In the genomic region with DNA sequence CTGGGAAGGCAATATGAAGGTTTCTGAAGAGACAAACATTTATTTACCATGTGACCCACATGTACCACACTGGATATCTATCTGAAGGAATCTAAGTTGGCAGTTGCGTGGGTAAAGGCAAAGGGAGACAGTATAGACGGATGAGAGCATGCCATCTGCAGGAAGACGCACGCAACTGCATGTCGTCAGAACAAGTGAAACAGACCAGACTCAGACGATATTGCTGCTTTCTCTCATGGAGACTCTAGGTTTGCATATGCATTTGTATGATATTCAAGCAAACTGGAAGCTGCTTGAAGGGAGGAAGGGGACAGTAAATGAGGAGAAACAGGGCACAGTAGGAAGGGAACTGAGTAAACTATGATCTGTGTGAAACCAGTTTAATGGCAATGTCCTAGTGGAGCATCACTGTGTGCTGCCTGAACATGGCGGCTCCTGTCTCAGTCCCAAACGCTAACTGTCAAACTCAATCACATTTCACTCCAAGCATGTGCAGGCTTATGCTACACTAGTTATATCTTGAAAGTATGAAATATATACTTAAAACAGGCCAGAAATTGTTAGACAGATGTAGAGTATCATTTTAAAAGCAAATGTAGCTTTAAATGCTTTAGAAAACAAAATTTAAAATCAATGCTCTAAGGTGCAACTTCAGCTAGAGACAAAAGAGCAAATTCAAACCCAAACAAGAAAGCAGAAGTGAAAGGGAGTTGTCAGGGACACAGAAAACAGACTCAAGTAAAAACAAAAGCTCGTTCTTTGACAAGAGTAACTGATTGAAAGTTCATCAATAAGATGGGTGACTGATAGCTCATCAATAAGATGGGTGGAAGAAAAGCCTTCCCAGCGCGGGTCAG, we compare ENCODE assay signal across 9 mouse cellular contexts. TPM values are rescaled to one million over a fixed set of nuclear protein-coding genes. Genes with fewer than 3 reads are reported as not detected.
DNase-seq lines count a peak whose midpoint lies in the region; ATAC-seq and TF ChIP-seq lines count a peak whose summit lies in the region.
"Had no signal": no experiment of that assay in that cellular context is flagged by ENCODE, and none has a peak within 500 bp of the region (broad histone marks: within the 10 kb centered on the region; RNA-seq: fewer than 3 reads in every experiment).

No protein-coding gene starts in this region.

- no peak overlapping the region for H3K9ac ChIP-seq in ES-E14 (ENCODE audit: insufficient read depth, low read depth, low read length, poor library complexity, severe bottlenecking)
- H3K9ac ChIP-seq in lung, embryonic 14.5 days: no peak overlapping the region
- H3K9ac ChIP-seq: limb, embryonic 12.5 days had no signal

- H3K27me3 ChIP-seq in kidney, adult 2 months (replicated peaks; ENCODE audit: control insufficient read depth, insufficient read depth, low read length): no peaks in the 10 kb centered on the region
- H3K27me3 ChIP-seq in lung, embryonic 14.5 days (ENCODE audit: insufficient read depth, low read length): no peaks in the 10 kb centered on the region
- no peaks in the 10 kb centered on the region for H3K27me3 ChIP-seq in forebrain, embryonic 10.5 days (ENCODE audit: poor library complexity, severe bottlenecking)
- H3K27me3 ChIP-seq: limb, embryonic 12.5 days had no signal

- H3K4me3 ChIP-seq in kidney, adult 2 months (ENCODE audit: insufficient read depth, low read depth, low read length): no peak overlapping the region
- H3K4me3 ChIP-seq in ES-E14 (ENCODE audit: insufficient read depth in 1 of 2, low read depth in 1 of 2, low read length in 2 of 2, poor library complexity in 1 of 2, severe bottlenecking in 1 of 2): no peak overlapping the region
- no peak overlapping the region for H3K4me3 ChIP-seq in lung, embryonic 14.5 days (ENCODE audit: low read depth, low read length)
- no peak overlapping the region for H3K4me3 ChIP-seq in forebrain, embryonic 10.5 days
- H3K4me3 ChIP-seq: limb, embryonic 12.5 days had no signal

- no peak overlapping the region for H3K4me2 ChIP-seq in lung, embryonic 14.5 days
- H3K4me2 ChIP-seq: limb, embryonic 12.5 days had no signal

- TF ChIP-seq POLR2A in kidney, adult 2 months (IDR thresholded peaks at IDR 0.05; ENCODE audit: low read depth, low read length): no peak

- in situ Hi-C loops in ES-E14 (cut with MboI; ENCODE audit: low sequenced_read_pairs in 2 of 2, unreplicated experiment in 2 of 2): no loop called here

- H3K36me3 ChIP-seq in kidney, adult 2 months (ENCODE audit: control insufficient read depth, insufficient read depth, low read length): no peaks in the 10 kb centered on the region
- no peaks in the 10 kb centered on the region; the same call in 1 of the 2 replicates for H3K36me3 ChIP-seq in ES-E14 (ENCODE audit: control insufficient read depth, insufficient read depth, low read length, poor library complexity, severe bottlenecking)
- H3K36me3 ChIP-seq in lung, embryonic 14.5 days (ENCODE audit: insufficient read depth): 0 out of 2 replicates have a peak, but pooled peaks cover 14% of the 10 kb centered on the region
- H3K36me3 ChIP-seq in forebrain, embryonic 10.5 days (replicated peaks): peaks cover 91% of the 10 kb centered on the region

- no peaks in the 10 kb centered on the region for H3K4me1 ChIP-seq in kidney, adult 2 months (ENCODE audit: control insufficient read depth, insufficient read depth, low read length)
- H3K4me1 ChIP-seq in ES-E14 (ENCODE audit: control insufficient read depth in 2 of 2, insufficient read depth in 2 of 2, low read length in 2 of 2, poor library complexity in 1 of 2): no peaks in the 10 kb centered on the region
- H3K4me1 ChIP-seq in lung, embryonic 14.5 days (ENCODE audit: insufficient read depth): no peaks in the 10 kb centered on the region
- no peaks in the 10 kb centered on the region for H3K4me1 ChIP-seq in forebrain, embryonic 10.5 days
- H3K4me1 ChIP-seq: limb, embryonic 12.5 days had no signal

- peak; percentile 79 for TF ChIP-seq CTCF in kidney, adult 2 months (conservative IDR thresholded peaks at IDR 0.05; ENCODE audit: insufficient read depth, insufficient read length, low read depth, low read length)
- TF ChIP-seq CTCF in lung, embryonic 14.5 days (IDR thresholded peaks at IDR 0.05; ENCODE audit: low read depth): peak; percentile 70

- no peak overlapping the region for H3K27ac ChIP-seq in kidney, adult 2 months (ENCODE audit: insufficient read depth, low read depth, low read length)
- H3K27ac ChIP-seq in ES-E14 (ENCODE audit: insufficient read depth, low read depth, low read length, poor library complexity, severe bottlenecking): no peak overlapping the region
- H3K27ac ChIP-seq in lung, embryonic 14.5 days (ENCODE audit: low read depth): no peak overlapping the region
- no peak overlapping the region for H3K27ac ChIP-seq in forebrain, embryonic 10.5 days
- H3K27ac ChIP-seq: limb, embryonic 12.5 days had no signal

- WGBS in kidney, adult 2 months: 67% methylated on average over 11 of the region's 11 CpGs
- 61% methylated on average over 11 of the region's 11 CpGs for WGBS in lung, embryonic 14.5 days
- 71% methylated on average over 11 of the region's 11 CpGs for WGBS in forebrain, embryonic 10.5 days

- peak; percentile 10 for DNase-seq in kidney, adult 2 months
- no peak for DNase-seq in kidney, adult 18-20 months
- DNase-seq in ES-E14 (ENCODE audit: low read depth, low spot score): peak; percentile 35
- DNase-seq in c-Kit-positive CD71-positive TER-119-negative erythroid progenitor cells, embryonic 14.5 days (ENCODE audit: low read depth): peak; percentile 51
- peak; percentile 57 for DNase-seq in lung, embryonic 14.5 days
- peak; percentile 79 for DNase-seq in thymus, postnatal 0 days (ENCODE audit: low spot score)
- DNase-seq in urinary bladder, postnatal 4 days (ENCODE audit: low spot score in 2 of 2): no peak
- DNase-seq in forebrain, embryonic 10.5 days (ENCODE audit: extremely low spot score, low spot score): no peak

- no peak for ATAC-seq in lung, embryonic 14.5 days (ENCODE audit: insufficient read depth)

- H3K9me3 ChIP-seq in ES-E14 (ENCODE audit: control insufficient read depth, insufficient read depth, low read depth, low read length): no peaks in the 10 kb centered on the region
- H3K9me3 ChIP-seq in lung, embryonic 14.5 days (ENCODE audit: low read depth, low read length): no peaks in the 10 kb centered on the region
- no peaks in the 10 kb centered on the region for H3K9me3 ChIP-seq in forebrain, embryonic 10.5 days
- H3K9me3 ChIP-seq: limb, embryonic 12.5 days had no signal

TF ChIP-seq in ES-E14, 5 proteins besides CTCF, POLR2A, EP300 and RAD21:
- TF ChIP-seq MAFK (IDR thresholded peaks at IDR 0.05; ENCODE audit: insufficient read depth, low read depth, low read length): no peak
- no peak for TF ChIP-seq HCFC1 (IDR thresholded peaks at IDR 0.05; ENCODE audit: borderline replicate concordance, insufficient read depth, low read length)
- TF ChIP-seq ZNF384 (IDR thresholded peaks at IDR 0.05; ENCODE audit: low read depth, low read length): no peak
- no peak for TF ChIP-seq CHD2 (IDR thresholded peaks at IDR 0.05; ENCODE audit: low read depth, low read length)
- TF ChIP-seq ZC3H11A (IDR thresholded peaks at IDR 0.05; ENCODE audit: borderline replicate concordance, low read depth, low read length): no peak

RNA-seq across cellular contexts. Expression of a gene that starts 24.2 kb away (rescaled TPM):
- 3.0 and 3.4 TPM in 2 replicates for polyA plus RNA-seq in kidney, adult 2 months (2012; rRNA removed)
- 24.9 and 41.5 TPM in 2 replicates for total RNA-seq in ES-E14 (2012; rRNA removed)
- 31.7 and 37.5 TPM in 2 replicates for polyA plus RNA-seq in lung, embryonic 14.5 days (2014; fragmentation: Nextera tagmentation; extraction: Ambion mirVana)
- polyA plus RNA-seq in thymus, postnatal 0 days (2015; fragmentation: Nextera tagmentation; extraction: Ambion mirVana): 30.4 and 32.3 TPM in 2 replicates
- polyA plus RNA-seq in forebrain, embryonic 10.5 days (2016; fragmentation: Nextera tagmentation; extraction: Ambion mirVana): 75.5 and 89.5 TPM in 2 replicates

RNA-seq across cellular contexts. Expression of a gene that starts 30.0 kb away (rescaled TPM):
- 0.07 and 0.11 TPM in 2 replicates for polyA plus RNA-seq in kidney, adult 2 months (2012; rRNA removed)
- total RNA-seq in ES-E14 (2012; rRNA removed): 7.4 and 8.1 TPM in 2 replicates
- 36.8 and 37.8 TPM in 2 replicates for polyA plus RNA-seq in lung, embryonic 14.5 days (2014; fragmentation: Nextera tagmentation; extraction: Ambion mirVana)
- polyA plus RNA-seq in thymus, postnatal 0 days (2015; fragmentation: Nextera tagmentation; extraction: Ambion mirVana): 81.1 and 91.3 TPM in 2 replicates
- 61.8 and 67.6 TPM in 2 replicates for polyA plus RNA-seq in forebrain, embryonic 10.5 days (2016; fragmentation: Nextera tagmentation; extraction: Ambion mirVana)

Comparison
In these comparisons a context has a peak if more than half of its experiments do, and no peak if none do; other contexts are left out.
1. DNase-seq: peak in kidney, adult 2 months (single experiment), ES-E14 (single experiment), c-Kit-positive CD71-positive TER-119-negative erythroid progenitor cells, embryonic 14.5 days (single experiment), lung, embryonic 14.5 days (single experiment) and thymus, postnatal 0 days (single experiment); none in kidney, adult 18-20 months (single experiment), urinary bladder, postnatal 4 days (0 of 2) and forebrain, embryonic 10.5 days (single experiment).
2. RNA of a gene that starts 30.0 kb away (polyA plus RNA-seq): 81.1 to 91.3 TPM in thymus, postnatal 0 days, 61.8 to 67.6 TPM in forebrain, embryonic 10.5 days and 36.8 to 37.8 TPM in lung, embryonic 14.5 days; 0.07 to 0.11 TPM in kidney, adult 2 months; every median in the first group is over 10 times any median in the second.